Mouse (Mus musculus): Measurements from ENCODE around the gene St3gal3.

DNA sequence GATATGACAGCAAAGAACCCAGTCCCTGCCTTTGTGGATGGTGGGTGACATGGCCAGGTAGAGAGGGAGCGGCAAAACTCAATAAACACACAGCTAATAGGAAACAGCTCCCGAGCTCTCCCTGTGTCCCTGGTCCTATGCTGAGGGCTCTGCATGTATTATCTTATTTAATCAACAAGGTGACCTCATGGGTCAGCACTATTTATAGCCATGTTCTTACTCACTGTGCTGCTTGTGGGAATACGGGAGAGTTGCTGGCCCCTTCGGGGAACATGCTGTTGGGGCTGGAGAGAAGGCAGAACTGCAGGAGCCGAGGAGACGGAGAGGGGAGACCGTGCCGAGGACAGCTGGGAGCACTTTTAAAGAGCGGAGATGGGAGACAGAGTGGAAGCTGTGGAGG, 157.3 kb downstream of the St3gal3 start:
- TF ChIP-seq POLR2A (IDR thresholded peaks at IDR 0.05; ENCODE audit: borderline replicate concordance, control insufficient read depth, low read depth, low read length), result no peak
- TF ChIP-seq CTCF (IDR thresholded peaks at IDR 0.05; ENCODE audit: control insufficient read depth, insufficient read depth, low read length), result no peak

Data from bone marrow, adult 2 months (tissue).